Mouse (Mus musculus) 3T3-L1 (cell line): Measurements from ENCODE around the gene Tex9.
A peak's percentile ranks its signal among the peaks of the same experiment; 100 is the strongest.
"Not testable (repeated sequence)": the region's sequence is repeated elsewhere in the genome, so short reads cannot be mapped to it uniquely, and the experiment has no call there.

Source experiments
- DNase-seq: peaks from one replicate; pipeline ENCODE4 v3.0.0-alpha.2; 2015; ENCODE audit warnings: low read depth, low spot score

The Tex9 gene

DNA sequence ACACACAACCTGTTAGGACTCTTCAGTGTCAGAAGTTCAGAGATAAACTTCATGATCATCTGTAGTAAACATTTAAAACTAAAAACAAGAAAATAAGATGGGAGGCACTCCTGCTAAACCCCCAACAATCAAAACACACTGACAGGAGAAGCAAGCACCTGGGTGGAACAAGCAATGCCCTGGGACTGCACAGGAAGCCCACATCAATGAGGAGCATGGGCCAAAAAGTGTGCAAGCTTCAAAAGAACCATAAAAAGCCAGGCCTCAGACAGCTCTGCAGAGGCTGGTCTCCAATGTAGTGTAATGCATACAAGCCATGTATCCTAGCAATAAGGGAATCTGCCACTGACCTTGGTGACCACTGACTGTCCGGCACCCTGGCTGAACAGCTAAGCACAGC is 12.7 kb downstream of the Tex9 start:
- no peak for DNase-seq

DNA sequence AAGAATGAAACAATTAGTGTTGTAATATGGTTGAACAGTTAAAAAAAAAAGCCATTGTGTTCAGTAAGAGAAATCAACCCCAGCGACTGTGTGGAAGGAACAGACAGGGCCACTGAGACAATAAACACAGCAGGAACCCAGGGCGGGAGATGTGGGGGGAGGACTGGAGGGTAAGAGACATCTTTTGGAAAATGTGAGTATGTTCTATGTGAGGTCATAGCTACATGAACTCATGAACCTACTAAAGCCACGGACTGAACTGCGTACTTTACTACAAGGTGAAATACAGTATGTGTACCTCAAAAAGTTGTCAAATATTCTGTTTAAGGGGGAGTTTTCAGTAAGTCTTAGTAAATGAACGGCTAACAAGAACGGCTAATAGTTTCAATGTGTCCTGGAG is 14.7 kb downstream of the Tex9 start:
- DNase-seq, result no peak

DNA sequence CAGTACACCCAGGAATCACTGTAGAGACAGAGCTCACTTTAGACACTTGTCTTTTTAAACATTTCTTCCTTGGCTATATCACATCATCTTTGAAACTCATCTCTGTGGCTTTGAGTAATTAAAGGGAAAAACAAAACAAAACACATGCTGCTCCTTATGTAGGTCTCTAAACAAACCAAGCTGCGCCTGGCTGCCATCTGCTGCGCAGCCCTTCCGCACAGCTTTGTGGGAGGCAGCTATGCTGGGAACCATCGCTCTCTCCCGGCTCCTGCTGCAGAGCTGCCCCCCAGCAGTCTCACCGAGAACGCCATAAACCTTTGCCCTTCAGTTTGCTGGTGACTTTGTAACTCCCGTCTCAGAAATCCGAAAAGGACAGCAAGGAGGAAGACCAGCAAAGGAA is 16.5 kb downstream of the Tex9 start:
- no peak for DNase-seq

GRCm38 (mm10) chr9:72469851-72470250 is 22.2 kb downstream of the Tex9 start:
- no peak for DNase-seq

- DNase-seq, result no peak
Measured at GRCm38 (mm10) chr9:72468616-72469015, 23.4 kb downstream of the Tex9 start.

DNA sequence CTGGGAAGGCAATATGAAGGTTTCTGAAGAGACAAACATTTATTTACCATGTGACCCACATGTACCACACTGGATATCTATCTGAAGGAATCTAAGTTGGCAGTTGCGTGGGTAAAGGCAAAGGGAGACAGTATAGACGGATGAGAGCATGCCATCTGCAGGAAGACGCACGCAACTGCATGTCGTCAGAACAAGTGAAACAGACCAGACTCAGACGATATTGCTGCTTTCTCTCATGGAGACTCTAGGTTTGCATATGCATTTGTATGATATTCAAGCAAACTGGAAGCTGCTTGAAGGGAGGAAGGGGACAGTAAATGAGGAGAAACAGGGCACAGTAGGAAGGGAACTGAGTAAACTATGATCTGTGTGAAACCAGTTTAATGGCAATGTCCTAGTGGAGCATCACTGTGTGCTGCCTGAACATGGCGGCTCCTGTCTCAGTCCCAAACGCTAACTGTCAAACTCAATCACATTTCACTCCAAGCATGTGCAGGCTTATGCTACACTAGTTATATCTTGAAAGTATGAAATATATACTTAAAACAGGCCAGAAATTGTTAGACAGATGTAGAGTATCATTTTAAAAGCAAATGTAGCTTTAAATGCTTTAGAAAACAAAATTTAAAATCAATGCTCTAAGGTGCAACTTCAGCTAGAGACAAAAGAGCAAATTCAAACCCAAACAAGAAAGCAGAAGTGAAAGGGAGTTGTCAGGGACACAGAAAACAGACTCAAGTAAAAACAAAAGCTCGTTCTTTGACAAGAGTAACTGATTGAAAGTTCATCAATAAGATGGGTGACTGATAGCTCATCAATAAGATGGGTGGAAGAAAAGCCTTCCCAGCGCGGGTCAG is 24.2 kb downstream of the Tex9 start:
- peak; percentile 37 for DNase-seq

GRCm38 (mm10) chr9:72465754-72466181 is 26.2 kb downstream of the Tex9 start:
- DNase-seq, result peak; percentile 20

- no peak for DNase-seq
Measured at GRCm38 (mm10) chr9:72464806-72465205, 27.2 kb downstream of the Tex9 start.

- no peak for DNase-seq
Measured at GRCm38 (mm10) chr9:72462427-72462826, 29.6 kb downstream of the Tex9 start.

GRCm38 (mm10) chr9:72460767-72461166 is 31.2 kb downstream of the Tex9 start:
- DNase-seq, result no peak

DNA sequence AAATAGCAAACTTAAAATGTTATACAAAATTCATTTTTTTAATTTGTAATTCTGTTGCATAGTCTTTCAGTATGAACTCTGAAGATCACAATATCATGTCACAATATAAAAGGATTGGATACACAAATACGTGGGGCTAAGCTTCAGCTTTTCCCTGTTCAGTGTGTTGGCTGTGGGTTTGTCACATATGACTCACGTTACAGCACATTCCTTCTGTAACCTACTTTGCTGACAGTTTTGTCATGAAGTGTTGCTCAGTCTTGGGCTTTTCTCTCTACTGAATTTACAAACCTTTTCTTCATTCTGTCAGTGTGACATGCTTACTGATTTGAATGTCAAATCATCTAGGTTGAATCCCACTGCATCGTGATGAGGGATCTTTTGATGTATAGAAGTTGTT is 32.3 kb downstream of the Tex9 start:
- peak; percentile 54 for DNase-seq

DNA sequence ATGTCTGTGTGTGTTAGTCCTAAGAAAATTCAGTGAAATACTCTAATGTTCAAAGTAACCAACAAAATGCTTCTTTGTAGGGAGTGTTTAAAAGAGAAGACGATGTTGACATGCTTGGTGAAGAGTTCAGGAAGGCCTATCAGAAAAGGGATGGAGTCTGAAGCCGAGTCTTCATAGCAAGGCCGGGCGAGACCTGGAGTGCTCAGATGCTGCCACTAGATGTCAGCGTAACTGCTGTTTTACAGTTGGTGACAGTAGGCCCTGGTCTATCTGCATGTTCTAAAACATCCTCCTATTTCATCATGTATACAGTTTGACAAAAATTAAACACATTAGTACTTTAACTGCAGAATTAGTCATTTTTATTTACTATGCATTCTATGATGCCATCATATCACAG is 33.8 kb downstream of the Tex9 start:
- DNase-seq, result peak; percentile 86

DNA sequence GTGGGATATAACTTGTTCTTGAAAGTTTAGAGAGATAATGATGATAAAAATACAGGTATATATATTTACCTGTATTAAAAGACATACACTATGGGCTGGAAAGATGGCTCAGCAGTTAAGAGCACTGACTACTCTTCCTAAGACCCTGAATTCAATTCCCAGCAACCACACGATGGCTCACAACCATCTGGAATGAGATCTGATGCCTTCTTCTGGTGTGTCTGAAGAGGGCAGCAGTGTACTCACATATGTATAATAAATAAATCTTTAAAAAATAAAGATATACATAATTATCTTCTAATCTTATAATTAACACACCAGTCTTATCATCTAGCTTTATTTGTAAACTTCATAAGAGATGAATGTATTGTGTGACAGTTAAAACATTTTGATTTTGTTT is 35.6 kb downstream of the Tex9 start:
- DNase-seq, result no peak

DNA sequence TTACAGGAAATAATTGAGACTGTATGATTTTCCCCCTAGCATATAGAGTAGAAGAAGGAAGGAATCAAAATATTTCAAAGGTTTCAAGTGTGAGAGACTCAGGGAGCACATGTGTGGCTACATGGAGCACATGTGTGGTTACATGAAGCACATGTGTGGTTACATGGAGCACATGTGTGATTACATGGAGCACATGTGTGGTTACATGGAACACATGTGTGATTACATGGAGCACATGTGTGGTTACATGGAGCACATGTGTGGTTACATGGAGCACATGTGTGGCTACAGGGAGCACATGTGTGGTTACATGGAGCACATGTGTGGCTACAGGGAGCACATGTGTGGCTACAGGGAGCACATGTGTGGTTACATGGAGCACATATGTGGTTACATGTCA is 37.7 kb downstream of the Tex9 start:
- not testable (repeated sequence) for DNase-seq

- no peak for DNase-seq
Measured at GRCm38 (mm10) chr9:72451111-72451510, 40.9 kb downstream of the Tex9 start.

GRCm38 (mm10) chr9:72450363-72450762 is 41.6 kb downstream of the Tex9 start:
- DNase-seq, result no peak

GRCm38 (mm10) chr9:72449841-72450240 is 42.2 kb downstream of the Tex9 start:
- no peak for DNase-seq

- peak; percentile 22 for DNase-seq
Measured at GRCm38 (mm10) chr9:72449367-72449766, 42.6 kb downstream of the Tex9 start.

DNA sequence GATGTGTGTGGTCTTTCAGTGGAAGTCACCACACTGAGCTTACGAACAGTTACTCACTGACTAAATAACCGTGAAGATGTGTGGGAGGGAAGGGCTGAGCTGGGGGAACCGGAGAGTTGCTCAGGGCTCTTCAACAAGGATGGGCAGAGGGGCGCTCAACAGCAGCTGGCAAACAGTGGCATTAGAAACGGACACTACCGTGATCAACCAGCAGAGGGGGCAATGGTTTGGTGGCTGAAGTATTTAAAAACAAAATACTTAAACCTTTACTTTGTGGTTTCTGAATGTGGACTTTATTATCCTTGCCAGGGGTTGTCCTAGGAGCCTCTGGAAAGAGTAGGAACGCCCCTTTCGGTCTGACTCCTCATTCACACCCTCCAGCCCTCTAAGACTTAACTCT is 44.0 kb downstream of the Tex9 start:
- peak; percentile 80 for DNase-seq

GRCm38 (mm10) chr9:72441927-72442715 is 49.9 kb downstream of the Tex9 start:
- DNase-seq, result no peak

DNA sequence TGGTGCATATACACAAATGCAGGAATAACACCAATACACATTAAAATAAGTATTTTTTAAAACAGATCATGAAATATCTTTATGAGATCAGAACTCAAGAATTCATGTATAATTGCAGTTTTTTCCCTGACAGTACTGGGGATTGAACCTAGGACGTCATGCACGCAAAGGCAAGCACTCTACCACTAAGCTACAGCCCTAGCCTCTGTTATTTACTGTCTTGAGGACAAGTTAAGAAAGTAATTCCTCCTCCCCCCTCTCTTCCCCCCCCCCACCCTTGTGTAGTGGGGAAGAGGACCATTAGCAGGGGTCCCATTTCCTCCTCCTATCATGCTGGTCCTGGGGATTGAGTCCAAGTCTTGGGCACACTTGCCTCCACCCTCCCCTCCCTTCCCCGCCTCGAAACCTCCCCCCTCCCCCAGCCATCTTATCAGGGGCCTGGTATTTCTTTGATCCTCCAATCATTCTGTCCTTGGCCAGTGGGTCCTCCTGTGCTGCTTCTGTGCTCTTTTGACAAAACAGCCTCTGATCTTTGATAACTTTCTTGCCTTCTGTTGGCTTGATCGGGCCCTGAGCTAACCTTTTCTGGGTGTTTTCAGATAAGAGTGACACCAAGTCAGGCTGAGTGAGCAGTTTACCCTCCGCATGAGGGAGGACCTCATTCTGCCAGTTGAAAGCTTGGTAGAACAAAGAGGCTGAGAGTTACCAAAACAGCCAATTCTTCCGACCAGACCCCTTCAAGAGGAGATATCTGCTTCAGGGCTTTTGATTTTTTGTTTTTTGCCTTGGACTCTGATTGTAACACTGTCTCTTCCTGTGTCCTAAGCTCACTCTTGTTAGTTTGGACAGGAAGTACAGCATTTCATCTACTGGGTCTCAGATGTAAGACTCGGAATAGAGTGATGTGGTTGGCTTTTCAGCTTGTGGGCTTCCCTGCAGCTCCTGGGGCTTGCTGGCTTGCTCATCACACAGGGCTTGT is 50.8 kb downstream of the Tex9 start:
- no peak for DNase-seq

- no peak for DNase-seq
Measured at GRCm38 (mm10) chr9:72440358-72440757, 51.7 kb downstream of the Tex9 start.
